Mouse (Mus musculus) heart, embryonic 11.5 days (tissue): ENCODE measurements around the gene Dna2. TPM values are rescaled to one million over a fixed set of nuclear protein-coding genes. Genes with fewer than 3 reads are reported as not detected.

ENCODE experiments used
- ATAC-seq: fragments of 200-750 bp; cut with Nextera tagmentation; replicated peaks from 2 replicates; pipeline ENCODE4 v1.8.0; 2017; ENCODE audit warnings: moderate library complexity; ENCODE audit not compliant: insufficient number of reproducible peaks, low FRiP score, low TSS enrichment
- H3K27ac ChIP-seq: fragments of 300-500 bp; sonication (generic); 2 replicates; pipeline ENCODE4 v1.5.1; 2014; ENCODE audit warnings: mild to moderate bottlenecking, low read depth, low read length
- H3K27me3 ChIP-seq: fragments of 300-500 bp; sonication (generic); 2 replicates; pipeline ENCODE4 v1.6.1; 2014; ENCODE audit warnings: mild to moderate bottlenecking, low read length, mixed read lengths; ENCODE audit not compliant: control insufficient read depth, insufficient read depth
- H3K36me3 ChIP-seq: fragments of 300-500 bp; sonication (generic); 2 replicates; pipeline ENCODE4 v1.6.1; 2014; ENCODE audit warnings: mild to moderate bottlenecking, low read length, moderate library complexity, mixed read lengths; ENCODE audit not compliant: control insufficient read depth, insufficient read depth
- H3K4me1 ChIP-seq: fragments of 300-500 bp; sonication (generic); 2 replicates; pipeline ENCODE4 v1.6.1; 2014; ENCODE audit warnings: low read length; ENCODE audit not compliant: control insufficient read depth, insufficient read depth
- H3K4me2 ChIP-seq: fragments of 300-500 bp; sonication (generic); 2 replicates; pipeline ENCODE4 v1.6.1; 2014; ENCODE audit warnings: mild to moderate bottlenecking, moderate library complexity
- H3K4me3 ChIP-seq: fragments of 300-500 bp; sonication (generic); 2 replicates; pipeline ENCODE4 v1.5.1; 2014; ENCODE audit warnings: low read depth, low read length
- H3K9ac ChIP-seq: fragments of 300-500 bp; sonication (generic); 2 replicates; pipeline ENCODE4 v1.6.1; 2014; ENCODE audit warnings: mild to moderate bottlenecking, low read depth, low read length, moderate library complexity
- H3K9me3 ChIP-seq: fragments of 300-500 bp; sonication (generic); replicated peaks from 2 replicates; pipeline ENCODE4 v1.6.1; 2016; ENCODE audit warnings: low read length; ENCODE audit not compliant: control insufficient read depth
- WGBS: fragments of 180-500 bp; shearing (Covaris S2); extraction: QIAGEN DNeasy Blood & Tissue Kit; methylation state at CpG from one replicate; pipeline ENCODE4 v1.1.7; 2014; ENCODE audit not compliant: insufficient replicate concordance; 5-methylcytosine and 5-hydroxymethylcytosine counted together
- polyA plus RNA-seq: library from polyadenylated mRNA; unstranded; fragments of >200 nt; fragmentation: Nextera tagmentation; extraction: Ambion mirVana; gene quantifications from 2 replicates; pipeline ENCODE4 v1.2.1, GENCODE M21; 2014

Gene Dna2
- polyA plus RNA-seq, 1 experiment from 2014 or later: 26.2 TPM

- H3K27ac ChIP-seq: no peak overlapping the region
- no peaks in the 10 kb centered on the region for H3K27me3 ChIP-seq
- 66% methylated on average over 3 of the region's 3 CpGs for WGBS
- H3K4me3 ChIP-seq: no peak overlapping the region
- no peaks in the 10 kb centered on the region for H3K9me3 ChIP-seq
- 0 out of 2 replicates have a peak, but pooled peaks cover 2% of the 10 kb centered on the region for H3K4me1 ChIP-seq
- no peak overlapping the region for H3K9ac ChIP-seq
- ATAC-seq: no peak
- H3K36me3 ChIP-seq: no peaks in the 10 kb centered on the region
- no peak overlapping the region for H3K4me2 ChIP-seq
These were observed 27.8 kb upstream of the Dna2 start for GRCm38 (mm10) chr10:62918985-62919384.

GRCm38 (mm10) chr10:62919925-62920765, 26.7 kb upstream of the Dna2 start, which contains the start of gene Slc25a16:
TSS of gene Slc25a16 (plus strand) at chr10:62920633.
- ATAC-seq: peak; percentile 91
- H3K4me1 ChIP-seq: 0 out of 2 replicates have a peak, but pooled peaks cover 2% of the 10 kb centered on the region
- H3K27ac ChIP-seq: peak within 1 kb of the TSS; percentile 72
- 6% methylated on average over 50 of the region's 50 CpGs for WGBS
- H3K4me2 ChIP-seq: peak within 1 kb of the TSS; percentile 89
- peak within 1 kb of the TSS; percentile 94 for H3K9ac ChIP-seq
- H3K27me3 ChIP-seq: no peaks in the 10 kb centered on the region
- no peaks in the 10 kb centered on the region for H3K9me3 ChIP-seq
- peak within 1 kb of the TSS; percentile 82 for H3K4me3 ChIP-seq
- no peaks in the 10 kb centered on the region for H3K36me3 ChIP-seq

- no peaks in the 10 kb centered on the region for H3K27me3 ChIP-seq
- ATAC-seq: peak; percentile 66
- no peaks in the 10 kb centered on the region for H3K9me3 ChIP-seq
- WGBS: 0% methylated on average over 29 of the region's 29 CpGs
- peak overlapping the region; percentile 89 for H3K4me2 ChIP-seq
- peak overlapping the region; percentile 82 for H3K4me3 ChIP-seq
- peak overlapping the region; percentile 94 for H3K9ac ChIP-seq
- no peaks in the 10 kb centered on the region for H3K36me3 ChIP-seq
- 0 out of 2 replicates have a peak, but pooled peaks cover 2% of the 10 kb centered on the region for H3K4me1 ChIP-seq
- peak overlapping the region; percentile 72 for H3K27ac ChIP-seq
These were observed 26.1 kb upstream of the Dna2 start for GRCm38 (mm10) chr10:62920766-62921156.

- WGBS: 84% methylated on average over 4 of the region's 4 CpGs
- Histone ChIP-seq H3K36me3 (peaks cover 9% of the 10 kb centered on the region), H3K27me3 (no peaks in the 10 kb centered on the region), H3K9me3 (no peaks in the 10 kb centered on the region), H3K27ac (no peak overlapping the region), H3K4me3 (no peak overlapping the region), H3K4me1 (0 out of 2 replicates have a peak, but pooled peaks cover 2% of the 10 kb centered on the region), H3K4me2 (no peak overlapping the region), H3K9ac (no peak overlapping the region)
- ATAC-seq: no peak
These were observed 22.7 kb upstream of the Dna2 start for GRCm38 (mm10) chr10:62924096-62924635.

GRCm38 (mm10) chr10:62932381-62932780, 14.4 kb upstream of the Dna2 start:
- H3K27me3 ChIP-seq: no peaks in the 10 kb centered on the region

GRCm38 (mm10) chr10:62944975-62945580, 1.7 kb upstream of the Dna2 start:
- Histone ChIP-seq H3K4me3 (no peak overlapping the region), H3K4me2 (no peak overlapping the region), H3K27ac (no peak overlapping the region), H3K36me3 (0 out of 2 replicates have a peak, but pooled peaks cover 7% of the 10 kb centered on the region), H3K9me3 (no peaks in the 10 kb centered on the region), H3K9ac (no peak overlapping the region), H3K27me3 (no peaks in the 10 kb centered on the region), H3K4me1 (peaks cover 4% of the 10 kb centered on the region; the same call in 1 of the 2 replicates)
- ATAC-seq: no peak
- 78% methylated on average over 10 of the region's 10 CpGs for WGBS

More at GRCm38 (mm10) chr10:62932381-62932780, 14.4 kb upstream of the Dna2 start:
- Histone ChIP-seq H3K36me3 (peaks cover 12% of the 10 kb centered on the region), H3K9me3 (no peaks in the 10 kb centered on the region), H3K4me3 (no peak overlapping the region), H3K4me2 (no peak overlapping the region), H3K27ac (no peak overlapping the region), H3K9ac (no peak overlapping the region), H3K4me1 (no peaks in the 10 kb centered on the region)
- 86% methylated on average over 1 of the region's 1 CpGs for WGBS
- no peak for ATAC-seq

GRCm38 (mm10) chr10:62948551-62948950, 1.7 kb downstream of the Dna2 start:
- Histone ChIP-seq H3K4me1 (peaks cover 4% of the 10 kb centered on the region; the same call in 1 of the 2 replicates), H3K4me3 (no peak overlapping the region), H3K27me3 (no peaks in the 10 kb centered on the region), H3K27ac (no peak overlapping the region), H3K4me2 (no peak overlapping the region), H3K9me3 (no peaks in the 10 kb centered on the region), H3K36me3 (peaks cover 5% of the 10 kb centered on the region; the same call in 1 of the 2 replicates), H3K9ac (no peak overlapping the region)
- WGBS: 96% methylated on average over 7 of the region's 7 CpGs
- ATAC-seq: no peak

- ATAC-seq: no peak
- Histone ChIP-seq H3K27me3 (no peaks in the 10 kb centered on the region), H3K9ac (no peak overlapping the region), H3K4me3 (no peak overlapping the region), H3K36me3 (peaks cover 38% of the 10 kb centered on the region), H3K9me3 (no peaks in the 10 kb centered on the region), H3K4me1 (no peaks in the 10 kb centered on the region), H3K27ac (no peak overlapping the region), H3K4me2 (no peak overlapping the region)
- 95% methylated on average over 7 of the region's 7 CpGs for WGBS
These were observed 17.1 kb downstream of the Dna2 start for GRCm38 (mm10) chr10:62963956-62964355.
